Mouse (Mus musculus): ENCODE data around the gene Muc15. TPM values are rescaled to one million over a fixed set of nuclear protein-coding genes. Genes with fewer than 3 reads are reported as not detected.

Muc15 gene
- polyA plus RNA-seq (2014; fragmentation: Illumina TruSeq; extraction: RNeasy Lipid Tissue Mini Kit (QIAGEN cat#74804); ENCODE audit: low read depth, low replicate concordance) = 0.25 TPM

DNA sequence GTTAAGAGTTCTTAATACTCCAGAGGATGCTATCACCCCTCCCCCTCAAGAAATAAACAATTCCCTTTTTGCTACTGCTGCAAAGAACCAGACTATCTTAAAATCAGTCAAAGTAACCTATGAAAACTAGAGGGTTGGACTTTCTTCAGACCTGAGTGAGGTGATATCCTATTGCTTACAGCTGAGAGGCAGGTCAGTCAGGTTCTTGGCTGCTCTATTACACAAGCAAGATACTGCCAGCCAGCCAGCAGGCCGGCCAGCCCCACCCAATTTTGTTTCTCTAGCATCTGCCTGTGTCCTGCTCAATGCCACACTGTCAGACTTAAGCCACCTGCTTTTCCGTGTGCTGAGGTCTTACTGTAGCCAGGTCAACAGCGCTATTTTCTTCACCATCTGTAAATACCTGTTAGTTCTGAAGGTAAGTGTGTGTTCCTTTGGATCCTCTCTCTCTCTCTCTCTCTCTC lies at the start of gene Muc15:
Gene Muc15, plus strand, starts transcription at position 51 of the 464 bp plus-strand sequence.

Other genes starting within 250 kb of the Muc15 start
- gene Slc5a12, start 124.0 kb upstream of the Muc15 start, polyA plus RNA-seq (2014; fragmentation: Illumina TruSeq; extraction: RNeasy Lipid Tissue Mini Kit (QIAGEN cat#74804); ENCODE audit: low read depth, low replicate concordance) = not detected
- gene Ano3, start 229.6 kb downstream of the Muc15 start, polyA plus RNA-seq (2014; fragmentation: Illumina TruSeq; extraction: RNeasy Lipid Tissue Mini Kit (QIAGEN cat#74804); ENCODE audit: low read depth, low replicate concordance) = 0.22 TPM

Measured in sigmoid colon, adult 10 weeks (tissue).